24 mouse cellular contexts compared by ENCODE assay signal in the genomic region with DNA sequence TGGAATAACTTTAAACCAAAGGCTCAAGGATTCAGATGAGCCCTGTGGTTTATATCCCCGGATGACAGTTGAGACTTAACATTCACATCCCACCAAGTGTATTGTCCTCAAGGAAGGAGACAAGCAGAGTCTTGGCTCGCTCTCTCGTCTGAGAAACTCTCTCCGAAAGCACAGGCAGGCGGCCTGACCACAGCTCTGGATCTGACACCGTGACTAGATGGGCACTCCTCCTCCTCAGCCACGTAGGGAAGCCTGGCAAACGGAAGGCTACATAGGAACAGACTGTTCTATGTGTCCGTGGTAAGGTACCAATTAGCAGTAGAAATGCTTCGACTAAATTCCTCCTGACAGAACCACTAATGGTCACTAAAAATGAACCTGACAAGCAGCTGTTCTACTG. TPM values are rescaled to one million over a fixed set of nuclear protein-coding genes. Genes with fewer than 3 reads are reported as not detected.
DNase-seq lines count a peak whose midpoint lies in the region; ATAC-seq and TF ChIP-seq lines count a peak whose summit lies in the region.
"Had no signal": no experiment of that assay in that cellular context is flagged by ENCODE, and none has a peak within 500 bp of the region (broad histone marks: within the 10 kb centered on the region; RNA-seq: fewer than 3 reads in every experiment).

No protein-coding gene starts in this region.

- no peaks in the 10 kb centered on the region for H3K27me3 ChIP-seq in hindbrain, postnatal 0 days (ENCODE audit: insufficient read depth, low read length)
- H3K27me3 ChIP-seq in hindbrain, embryonic 10.5 days (ENCODE audit: insufficient read depth, poor library complexity, severe bottlenecking): no peaks in the 10 kb centered on the region
- H3K27me3 ChIP-seq: CH12.LX; kidney, embryonic 15.5 days; neural tube, embryonic 13.5 days had no signal

- 56% methylated on average over 10 of the region's 10 CpGs for WGBS in hindbrain, postnatal 0 days
- 79% methylated on average over 10 of the region's 10 CpGs for WGBS in hindbrain, embryonic 10.5 days

- no peak overlapping the region for H3K4me3 ChIP-seq in hindbrain, postnatal 0 days (ENCODE audit: low read length)
- no peak overlapping the region for H3K4me3 ChIP-seq in hindbrain, embryonic 10.5 days
- H3K4me3 ChIP-seq: forebrain, embryonic 10.5 days; heart, embryonic 10.5 days; kidney, embryonic 15.5 days; midbrain, embryonic 10.5 days; myocyte; neural tube, embryonic 13.5 days had no signal

- no peak overlapping the region for H3K27ac ChIP-seq in hindbrain, postnatal 0 days
- no peak overlapping the region for H3K27ac ChIP-seq in hindbrain, embryonic 10.5 days
- H3K27ac ChIP-seq: forebrain, embryonic 10.5 days; heart, embryonic 10.5 days; kidney, embryonic 15.5 days; midbrain, embryonic 10.5 days; neural tube, embryonic 13.5 days had no signal

- H3K9ac ChIP-seq in hindbrain, postnatal 0 days (replicated peaks; ENCODE audit: low read length): no peak overlapping the region
- H3K9ac ChIP-seq: forebrain, postnatal 0 days; kidney, embryonic 15.5 days; neural tube, embryonic 13.5 days had no signal

- DNase-seq in frontal cortex, postnatal 14 days (ENCODE audit: low spot score in 2 of 2): no peak
- peak; percentile 10 for DNase-seq in hindbrain, postnatal 0 days (ENCODE audit: low spot score)
- DNase-seq in hindbrain, embryonic 10.5 days (ENCODE audit: low spot score): no peak
- peak; percentile 49 for DNase-seq in Muller cell, postnatal 12 days (ENCODE audit: inconsistent ontology term)
- DNase-seq in lung, postnatal 36 days: peak; percentile 15
- DNase-seq: adrenal gland, adult 2 months; B cell, adult 2 months; cerebellum, adult 11-12 months; forebrain, postnatal 0 days; right cerebral cortex, adult 18-20 months; right cerebral cortex, postnatal 4 days; thymus, postnatal 14 days had no signal

- peaks cover 3% of the 10 kb centered on the region for H3K4me1 ChIP-seq in hindbrain, postnatal 0 days (ENCODE audit: insufficient read depth, low read length)
- peaks cover 20% of the 10 kb centered on the region for H3K4me1 ChIP-seq in hindbrain, embryonic 10.5 days (replicated peaks)

- ATAC-seq in frontal cortex, adult (ENCODE audit: low TSS enrichment): peak; percentile 14; the same call in 1 of the 2 replicates
- no peak for ATAC-seq in hindbrain, postnatal 0 days
- ATAC-seq in granulocyte monocyte progenitor cell, adult 5-6 weeks (replicated peaks; ENCODE audit: poor library complexity, severe bottlenecking): no peak
- ATAC-seq: forebrain, postnatal 0 days; intestine, postnatal 0 days; midbrain, embryonic 16.5 days had no signal

- no peaks in the 10 kb centered on the region for H3K9me3 ChIP-seq in hindbrain, postnatal 0 days (ENCODE audit: low read length)
- H3K9me3 ChIP-seq in hindbrain, embryonic 10.5 days: no peaks in the 10 kb centered on the region
- H3K9me3 ChIP-seq: forebrain, embryonic 10.5 days; G1E; heart, embryonic 10.5 days; kidney, embryonic 15.5 days; midbrain, embryonic 10.5 days; neural tube, embryonic 13.5 days had no signal

- no peak overlapping the region for H3K4me2 ChIP-seq in hindbrain, postnatal 0 days (ENCODE audit: low read depth, low read length)
- H3K4me2 ChIP-seq: kidney, embryonic 15.5 days; neural tube, embryonic 13.5 days had no signal

- no peak for TF ChIP-seq CTCF in hindbrain, postnatal 0 days (IDR thresholded peaks at IDR 0.05; ENCODE audit: low read depth)

- no peaks in the 10 kb centered on the region for H3K36me3 ChIP-seq in hindbrain, postnatal 0 days (ENCODE audit: insufficient read depth, low read length)
- peaks cover 44% of the 10 kb centered on the region for H3K36me3 ChIP-seq in hindbrain, embryonic 10.5 days

RNA-seq across cellular contexts. Expression of a gene that starts 10.1 kb away (rescaled TPM):
- total RNA-seq in hindbrain, postnatal 0 days (2014; rRNA removed): 79.9 and 80.1 TPM in 2 replicates
- 148 and 158 TPM in 2 replicates for polyA plus RNA-seq in hindbrain, postnatal 0 days (2015; fragmentation: Nextera tagmentation; extraction: Ambion mirVana)
- polyA plus RNA-seq in hindbrain, embryonic 10.5 days (2016; fragmentation: Nextera tagmentation; extraction: Ambion mirVana): 104 and 116 TPM in 2 replicates
- 26.3 and 38.2 TPM in 2 replicates for total RNA-seq in granulocyte monocyte progenitor cell, adult 5-6 weeks (2014; fragmentation: Nextera tagmentation)
- 26.6 and 31.5 TPM in 2 replicates for total RNA-seq in granulocyte monocyte progenitor cell, adult 5-6 weeks (2017)

RNA-seq across cellular contexts. Expression of a gene that starts 51.7 kb away (rescaled TPM):
- total RNA-seq in hindbrain, postnatal 0 days (2014; rRNA removed): 3.1 and 4.9 TPM in 2 replicates
- polyA plus RNA-seq in hindbrain, postnatal 0 days (2015; fragmentation: Nextera tagmentation; extraction: Ambion mirVana): 3.9 and 4.0 TPM in 2 replicates
- 11.0 and 14.5 TPM in 2 replicates for polyA plus RNA-seq in hindbrain, embryonic 10.5 days (2016; fragmentation: Nextera tagmentation; extraction: Ambion mirVana)
- total RNA-seq in granulocyte monocyte progenitor cell, adult 5-6 weeks (2014; fragmentation: Nextera tagmentation): 19.9 and 23.6 TPM in 2 replicates
- total RNA-seq in granulocyte monocyte progenitor cell, adult 5-6 weeks (2017): 33.4 and 33.6 TPM in 2 replicates

Comparison
In these comparisons a context has a peak if more than half of its experiments do, and no peak if none do; other contexts are left out.
1. DNase-seq: peak in hindbrain, postnatal 0 days (single experiment), Muller cell, postnatal 12 days (single experiment) and lung, postnatal 36 days (single experiment); none in frontal cortex, postnatal 14 days (0 of 2) and hindbrain, embryonic 10.5 days (single experiment).